Mouse (Mus musculus) ovary, postnatal 14 days (tissue): ENCODE measurements around the gene Rara.

Experiments used
- DNase-seq: peaks from one replicate; pipeline ENCODE4 v3.0.0; 2022; ENCODE audit warnings: low spot score

Rara gene

DNA sequence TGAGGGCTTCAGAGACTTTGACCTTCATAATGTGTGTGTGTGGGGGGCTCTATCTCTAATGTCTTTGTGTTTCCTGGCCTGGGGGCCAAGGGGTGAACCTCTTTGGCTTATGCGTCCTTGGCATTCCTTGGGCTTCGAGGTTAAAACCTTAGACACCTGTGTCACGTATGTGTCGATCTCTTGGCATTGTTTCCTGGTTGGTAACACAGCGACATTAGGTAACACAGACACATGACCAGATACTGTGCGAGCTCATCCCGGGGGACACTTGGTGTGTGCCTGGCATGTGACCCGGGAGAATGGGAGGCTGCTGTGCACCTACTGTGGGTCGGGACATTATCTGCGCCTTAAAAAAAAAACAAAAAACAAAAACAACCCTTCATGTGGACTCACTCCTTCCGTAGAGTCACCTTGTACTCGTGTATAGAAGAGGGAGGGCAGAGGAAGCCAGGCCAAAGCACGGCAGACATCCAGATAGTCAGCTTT, 26.3 kb downstream of the Rara start:
- DNase-seq, result no peak

GRCm38 (mm10) chr11:98954373-98954772, 26.8 kb downstream of the Rara start:
- DNase-seq, result peak; percentile 75

DNA sequence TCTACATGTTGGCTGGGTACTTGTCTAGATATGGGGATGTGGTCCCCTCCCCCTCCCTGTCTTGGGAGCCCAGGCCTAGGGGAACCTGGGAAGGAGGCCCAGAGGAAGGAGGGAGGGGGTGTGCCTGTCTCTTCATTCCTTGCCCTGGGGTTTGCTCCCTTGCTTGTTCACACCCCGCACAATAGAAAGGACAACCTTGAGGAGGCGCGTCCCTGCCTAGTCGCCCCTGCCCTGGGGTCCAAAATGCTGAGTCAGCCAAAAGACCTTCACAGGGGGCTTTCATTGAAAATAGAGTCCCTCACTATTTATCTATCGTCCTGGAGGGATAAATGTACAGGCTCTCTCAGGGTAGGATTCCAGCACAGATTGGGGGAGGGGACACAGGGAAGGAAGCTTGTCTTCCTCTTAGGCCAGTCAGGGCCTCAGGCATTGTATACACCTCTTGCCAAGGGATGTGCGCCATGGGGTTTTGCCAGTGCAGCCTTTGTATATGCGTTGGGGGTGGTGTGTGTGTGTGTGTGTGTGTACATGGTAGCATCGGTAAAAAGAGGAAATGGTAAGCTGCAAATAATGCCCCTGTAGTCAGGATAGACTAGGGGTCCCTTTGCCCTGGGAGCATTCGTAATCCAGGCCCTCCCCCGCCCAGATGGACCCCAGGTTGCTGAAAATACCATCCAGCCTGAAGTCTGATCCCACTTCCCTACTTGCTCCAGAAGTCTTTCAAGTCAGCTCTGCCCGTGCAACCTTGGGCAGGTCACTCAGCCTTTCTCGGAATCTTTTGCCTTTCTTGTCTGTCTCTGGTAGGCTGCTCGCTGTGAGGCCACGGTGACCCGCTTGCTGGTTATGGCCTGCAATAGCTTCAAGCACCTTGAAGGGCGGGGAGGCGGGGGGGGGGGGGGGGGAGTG, 27.4 kb downstream of the Rara start:
- no peak for DNase-seq

DNA sequence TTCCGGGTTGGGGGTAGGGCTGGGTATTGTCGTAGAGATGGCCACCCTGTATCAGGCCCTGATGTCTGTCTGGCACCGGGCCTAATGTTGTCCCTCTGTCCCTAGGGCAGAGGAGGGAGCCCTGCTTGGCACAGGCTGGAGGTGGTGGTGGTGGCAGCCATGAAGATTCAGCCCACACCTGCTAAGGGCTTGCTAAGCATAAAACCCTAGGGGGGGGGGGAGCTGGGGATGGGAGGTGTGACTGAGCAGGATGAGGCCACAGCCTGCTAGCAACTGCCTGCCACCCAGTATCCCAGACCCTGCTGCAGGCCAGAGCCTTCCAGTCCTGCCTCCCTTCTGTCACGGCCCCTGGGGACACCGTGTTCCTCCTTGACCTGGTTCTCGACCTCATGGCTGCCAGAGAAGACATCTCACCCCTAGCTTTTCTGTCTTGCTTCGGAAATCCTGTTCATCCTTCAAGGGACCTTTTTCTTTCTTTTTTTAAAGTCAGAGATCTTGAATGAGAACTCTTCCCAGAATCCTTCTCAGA, 28.2 kb downstream of the Rara start:
- no peak for DNase-seq

- no peak for DNase-seq
Measured at GRCm38 (mm10) chr11:98956340-98956739, 28.7 kb downstream of the Rara start.

- peak; percentile 72 for DNase-seq
Measured at GRCm38 (mm10) chr11:98959437-98960312, 32.1 kb downstream of the Rara start.

GRCm38 (mm10) chr11:98960313-98960906, 32.8 kb downstream of the Rara start:
- DNase-seq, result peak; percentile 73

GRCm38 (mm10) chr11:98961051-98961592, 33.5 kb downstream of the Rara start:
- DNase-seq, result no peak

DNA sequence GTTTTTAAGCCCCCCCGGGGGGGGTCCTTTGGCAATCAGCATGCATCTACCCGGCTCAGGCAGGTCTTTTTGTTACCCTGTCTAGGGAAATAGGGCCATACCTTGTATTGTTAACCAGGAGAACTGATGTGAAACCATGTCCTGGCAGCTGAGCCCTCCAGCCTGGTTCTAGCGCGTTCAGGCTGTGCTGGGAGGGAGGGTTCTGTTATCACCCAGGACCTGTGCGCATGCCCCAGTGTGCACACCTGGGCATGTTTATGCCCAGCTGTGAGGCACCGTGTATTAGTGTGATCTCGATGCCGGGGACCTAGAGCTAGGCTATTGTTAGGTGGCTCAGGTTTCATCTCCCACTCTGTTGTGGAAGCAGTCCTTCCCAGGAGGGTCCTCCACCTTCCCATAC, 34.1 kb downstream of the Rara start:
- no peak for DNase-seq

DNA sequence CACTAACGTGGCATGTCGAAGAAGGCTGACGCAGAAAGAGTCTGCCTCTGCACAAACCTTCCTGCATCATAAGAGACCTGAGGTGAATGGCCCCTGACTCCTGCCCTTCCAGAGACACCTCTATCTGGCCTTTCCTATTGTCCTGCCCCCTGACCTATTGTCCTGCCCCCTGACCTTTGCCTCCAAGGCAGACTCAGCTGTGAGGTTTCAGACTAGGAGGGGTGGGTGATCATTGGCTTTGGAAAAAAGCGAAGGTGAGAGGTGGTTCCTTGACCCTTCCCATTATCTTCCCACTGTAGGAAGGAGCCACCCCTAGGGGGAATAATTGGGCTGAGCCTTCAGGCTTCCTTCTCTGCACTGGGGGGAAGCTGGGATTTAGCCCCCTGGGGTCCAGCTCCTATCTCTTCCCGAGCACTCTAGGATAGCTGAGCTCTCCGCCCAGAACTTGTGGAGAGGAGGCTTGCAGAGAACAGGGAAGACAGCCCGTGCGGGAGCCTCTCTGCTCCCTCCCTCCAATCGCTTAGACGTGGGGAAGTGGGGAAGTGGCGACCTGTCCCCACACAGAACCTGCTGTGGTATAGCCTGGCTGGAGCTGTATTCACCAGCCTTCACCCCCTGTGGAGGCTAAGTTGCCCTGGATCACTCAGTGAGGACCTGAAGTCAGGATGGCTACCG, 34.9 kb downstream of the Rara start:
- DNase-seq, result no peak

DNA sequence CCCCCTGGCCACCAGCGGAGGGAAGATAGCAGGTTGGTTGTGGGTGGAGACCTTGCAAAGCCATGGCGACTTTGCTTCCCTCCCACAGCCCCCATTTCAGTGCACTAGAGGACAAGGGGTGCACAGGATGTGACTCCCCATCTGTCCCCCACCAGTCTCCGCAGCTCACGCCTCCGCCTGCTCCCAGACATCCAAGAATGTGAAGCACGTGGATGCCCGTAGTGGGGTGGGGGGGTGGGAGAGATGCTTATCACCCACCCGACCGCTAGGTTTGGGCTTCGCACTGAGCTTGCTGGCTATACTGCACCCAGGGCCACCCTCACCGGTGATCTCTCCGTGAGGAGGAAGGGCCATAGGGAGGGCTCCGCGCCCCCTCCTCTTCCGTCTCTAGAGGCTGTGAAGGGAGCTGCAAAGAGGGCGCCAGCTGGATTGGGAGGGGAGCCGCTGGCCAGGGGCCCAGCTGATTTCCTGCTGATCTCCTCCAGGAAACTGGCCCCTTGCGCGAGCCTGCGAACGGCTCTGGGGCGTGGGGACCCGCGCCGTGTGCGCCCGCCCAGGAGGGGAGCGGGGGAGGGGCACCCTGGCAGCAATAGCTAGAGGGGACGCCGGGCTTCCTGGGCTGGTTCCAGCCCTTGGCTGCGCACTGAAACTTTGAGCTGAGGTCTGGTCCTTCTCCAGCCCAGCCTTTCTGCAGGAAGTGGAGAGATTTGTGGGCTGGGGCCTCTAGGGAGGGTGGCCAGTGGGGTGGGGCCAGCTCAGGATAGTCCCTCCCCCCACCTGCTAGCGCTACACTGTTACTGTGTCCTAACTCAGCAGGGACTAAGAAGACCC, 35.8 kb downstream of the Rara start:
- peak; percentile 87 for DNase-seq

DNA sequence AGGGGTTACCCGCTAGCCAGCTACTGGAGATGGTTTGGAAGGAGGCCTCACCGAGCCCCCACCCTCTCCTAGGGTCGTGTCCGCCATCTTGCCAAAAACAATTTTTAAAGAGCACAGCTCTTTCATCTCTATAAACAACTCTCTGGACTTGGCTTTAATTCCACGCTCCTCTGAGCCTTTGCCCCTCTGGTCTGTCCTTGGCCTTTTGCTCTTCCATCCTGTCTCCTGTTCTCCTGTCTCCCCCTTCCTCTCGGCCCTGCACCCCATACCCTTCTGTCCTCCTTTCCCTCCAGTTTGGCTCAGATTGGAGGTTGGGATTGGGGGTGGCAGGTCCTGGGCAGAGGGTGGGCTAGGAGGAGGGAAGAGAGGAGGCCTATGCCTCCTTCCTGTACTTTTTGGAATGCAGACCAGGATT, 36.6 kb downstream of the Rara start:
- DNase-seq, result no peak

- DNase-seq, result no peak
Measured at GRCm38 (mm10) chr11:98964616-98965415, 37.2 kb downstream of the Rara start.

- no peak for DNase-seq
Measured at GRCm38 (mm10) chr11:98965416-98966077, 37.9 kb downstream of the Rara start.

GRCm38 (mm10) chr11:98966499-98967141, 39.0 kb downstream of the Rara start:
- peak; percentile 80 for DNase-seq

GRCm38 (mm10) chr11:98968079-98968478, 40.5 kb downstream of the Rara start:
- DNase-seq, result no peak

- DNase-seq, result no peak
Measured at GRCm38 (mm10) chr11:98968716-98969495, 41.3 kb downstream of the Rara start.
